In the genomic region with DNA sequence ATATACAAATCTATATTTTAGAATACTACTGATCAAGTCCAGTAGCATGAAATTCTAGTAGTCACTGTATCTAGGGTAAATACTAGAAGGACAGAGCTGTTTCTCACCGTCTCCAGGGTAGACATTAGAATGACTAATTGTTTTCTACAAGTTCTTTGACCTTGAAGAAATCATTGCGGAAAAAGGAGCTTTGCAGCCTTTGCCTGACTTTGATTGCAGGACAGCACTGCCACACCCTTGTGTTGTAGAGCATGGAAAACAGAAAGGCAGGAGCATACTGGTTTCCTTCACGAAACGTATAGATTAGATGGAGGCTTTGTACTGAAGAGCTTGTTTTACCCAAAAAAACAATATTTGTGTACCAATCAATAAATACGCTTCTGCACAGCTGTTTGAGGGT, we compare ENCODE assay signal across 11 mouse cellular contexts.
"Had no signal": no experiment of that assay in that cellular context is flagged by ENCODE, and none has a peak within 500 bp of the region (broad histone marks: within the 10 kb centered on the region; RNA-seq: fewer than 3 reads in every experiment).

No protein-coding gene starts in this region.

- H3K36me3 ChIP-seq: midbrain, embryonic 12.5 days; neural tube, embryonic 13.5 days; stomach, embryonic 15.5 days had no signal

- H3K27ac ChIP-seq: left cerebral cortex, adult 2 months; limb, embryonic 10.5 days; liver, embryonic 15.5 days; midbrain, embryonic 12.5 days; neural tube, embryonic 13.5 days; stomach, embryonic 15.5 days had no signal

- H3K4me3 ChIP-seq: left cerebral cortex, adult 2 months; limb, embryonic 10.5 days; liver, embryonic 15.5 days; midbrain, embryonic 12.5 days; neural tube, embryonic 13.5 days; stomach, embryonic 15.5 days had no signal

- DNase-seq: kidney, adult 2 months; lung, postnatal 14 days; right cerebral cortex, postnatal 14 days had no signal

- H3K4me1 ChIP-seq: limb, embryonic 10.5 days; liver, embryonic 15.5 days; midbrain, embryonic 12.5 days; neural tube, embryonic 13.5 days; stomach, embryonic 15.5 days had no signal

- H3K27me3 ChIP-seq: liver, embryonic 15.5 days; midbrain, embryonic 12.5 days; neural tube, embryonic 13.5 days; stomach, embryonic 15.5 days had no signal

- ATAC-seq: midbrain, embryonic 16.5 days had no signal

- H3K9me3 ChIP-seq: limb, embryonic 10.5 days; liver, embryonic 15.5 days; midbrain, embryonic 12.5 days; neural tube, embryonic 13.5 days; stomach, embryonic 15.5 days had no signal

- H3K4me2 ChIP-seq: liver, embryonic 11.5 days; liver, embryonic 15.5 days; midbrain, embryonic 12.5 days; neural tube, embryonic 13.5 days; stomach, embryonic 15.5 days had no signal

- H3K9ac ChIP-seq: liver, embryonic 15.5 days; midbrain, embryonic 12.5 days; neural tube, embryonic 13.5 days; stomach, embryonic 15.5 days had no signal
